ENCODE assay signal across 19 mouse cellular contexts in the genomic region with DNA sequence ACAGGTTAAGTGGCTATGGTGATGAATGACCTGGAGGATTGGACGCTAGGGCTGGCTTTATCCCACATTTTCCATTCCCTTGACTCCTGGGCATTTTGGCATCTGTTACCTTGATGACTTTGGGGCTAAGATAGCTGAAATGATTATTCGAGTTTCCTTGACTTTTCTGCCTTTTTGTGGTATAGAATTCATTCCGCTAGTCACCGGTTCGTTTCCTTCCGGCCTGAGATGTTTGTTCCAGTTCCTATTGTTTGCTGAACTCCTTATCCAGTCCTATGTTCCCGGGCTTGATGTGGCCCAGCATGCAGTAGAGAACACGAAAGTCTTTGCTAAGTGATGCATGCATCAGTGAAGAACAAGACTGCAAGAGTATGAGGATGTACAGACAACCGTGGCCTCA.
A peak's percentile ranks its signal among the peaks of the same experiment; 100 is the strongest.
DNase-seq lines count a peak whose midpoint lies in the region; ATAC-seq lines count a peak whose summit lies in the region.
"Had no signal": no experiment of that assay in that cellular context is flagged by ENCODE, and none has a peak within 500 bp of the region (broad histone marks: within the 10 kb centered on the region; RNA-seq: fewer than 3 reads in every experiment).

No protein-coding gene starts in this region.

- H3K4me1 ChIP-seq in heart, embryonic 10.5 days: 0 out of 2 replicates have a peak, but pooled peaks cover 4% of the 10 kb centered on the region
- H3K4me1 ChIP-seq in midbrain, embryonic 11.5 days (ENCODE audit: control insufficient read depth, insufficient read depth, low read length): no peaks in the 10 kb centered on the region
- H3K4me1 ChIP-seq in midbrain, embryonic 16.5 days (ENCODE audit: control insufficient read depth, insufficient read depth, low read length): no peaks in the 10 kb centered on the region

- H3K27me3 ChIP-seq in heart, embryonic 10.5 days (ENCODE audit: insufficient read depth, poor library complexity, severe bottlenecking): no peaks in the 10 kb centered on the region
- H3K27me3 ChIP-seq in midbrain, embryonic 11.5 days (ENCODE audit: control insufficient read depth, insufficient read depth, low read length): no peaks in the 10 kb centered on the region
- H3K27me3 ChIP-seq in midbrain, embryonic 16.5 days (ENCODE audit: control insufficient read depth, insufficient read depth, low read depth, low read length): no peaks in the 10 kb centered on the region
- H3K27me3 ChIP-seq: CH12.LX, Patski had no signal

- DNase-seq in heart, embryonic 10.5 days (ENCODE audit: low spot score): peak; percentile 57
- no peak for DNase-seq in heart, adult 9 months (ENCODE audit: low spot score in 2 of 2)
- peak; percentile 75 for DNase-seq in midbrain, embryonic 11.5 days (ENCODE audit: low spot score, missing footprints)
- DNase-seq: adrenal gland, adult 2 months; adrenal gland, adult 8-10 months; adrenal gland, postnatal 10 days; adrenal gland, postnatal 14 days; adrenal gland, postnatal 25 days; adrenal gland, postnatal 36 days; B cell, adult 2 months; cerebellum, adult 11 months; cerebellum, adult 11-12 months; cerebellum, adult 18-20 months had no signal

- H3K9me3 ChIP-seq in heart, embryonic 10.5 days: no peaks in the 10 kb centered on the region
- no peaks in the 10 kb centered on the region for H3K9me3 ChIP-seq in midbrain, embryonic 11.5 days (ENCODE audit: control insufficient read depth, low read length)
- H3K9me3 ChIP-seq in midbrain, embryonic 16.5 days (replicated peaks; ENCODE audit: control insufficient read depth, low read length, poor library complexity, severe bottlenecking): no peaks in the 10 kb centered on the region
- H3K9me3 ChIP-seq: G1E had no signal

- no peaks in the 10 kb centered on the region for H3K36me3 ChIP-seq in heart, embryonic 10.5 days
- no peaks in the 10 kb centered on the region for H3K36me3 ChIP-seq in midbrain, embryonic 11.5 days (ENCODE audit: control insufficient read depth, insufficient read depth, low read length)
- H3K36me3 ChIP-seq in midbrain, embryonic 16.5 days (ENCODE audit: control insufficient read depth, insufficient read depth, low read length): no peaks in the 10 kb centered on the region
- H3K36me3 ChIP-seq: G1E had no signal

- H3K4me2 ChIP-seq in midbrain, embryonic 11.5 days: no peak overlapping the region
- no peak overlapping the region for H3K4me2 ChIP-seq in midbrain, embryonic 16.5 days (ENCODE audit: low read length)

- no peak for ATAC-seq in midbrain, embryonic 11.5 days (ENCODE audit: low FRiP score)
- no peak for ATAC-seq in midbrain, embryonic 16.5 days
- ATAC-seq: activated CD4-positive, CD25-positive, alpha-beta regulatory T cell, adult 4 months; CD4-positive, CD25-positive, alpha-beta regulatory T cell, adult 4 months; Patski had no signal

- WGBS in heart, embryonic 10.5 days: 73% methylated on average over 9 of the region's 9 CpGs
- 75% methylated on average over 9 of the region's 9 CpGs for WGBS in midbrain, embryonic 11.5 days
- 62% methylated on average over 9 of the region's 9 CpGs for WGBS in midbrain, embryonic 16.5 days

- no peak overlapping the region for H3K4me3 ChIP-seq in heart, embryonic 10.5 days
- H3K4me3 ChIP-seq in midbrain, embryonic 11.5 days (ENCODE audit: low read depth, low read length): no peak overlapping the region
- H3K4me3 ChIP-seq in midbrain, embryonic 16.5 days (ENCODE audit: low read depth, low read length): no peak overlapping the region

- H3K9ac ChIP-seq in midbrain, embryonic 11.5 days (ENCODE audit: low read length): no peak overlapping the region
- H3K9ac ChIP-seq in midbrain, embryonic 16.5 days (ENCODE audit: low read depth, low read length): no peak overlapping the region

- H3K27ac ChIP-seq in heart, embryonic 10.5 days: no peak overlapping the region
- no peak overlapping the region for H3K27ac ChIP-seq in midbrain, embryonic 11.5 days (ENCODE audit: low read depth, low read length)
- no peak overlapping the region for H3K27ac ChIP-seq in midbrain, embryonic 16.5 days (ENCODE audit: low read length)

Comparison
In these comparisons a context has a peak if more than half of its experiments do, and no peak if none do; other contexts are left out.
1. DNase-seq: peak in heart, embryonic 10.5 days (single experiment) and midbrain, embryonic 11.5 days (single experiment); none in heart, adult 9 months (0 of 2).